Mouse (Mus musculus) right cerebral cortex, adult 18-20 months (tissue): ENCODE results near the gene Dgcr2.

Experiments used
- DNase-seq: peaks from one replicate; pipeline ENCODE4 v3.0.0; 2022; ENCODE audit warnings: mixed read lengths

Dgcr2 gene

GRCm38 (mm10) chr16:17898462-17898861 lies at the start of gene Dgcr2, which contains the start of gene Tssk2:
Dgcr2 (minus strand) TSS chr16:17898562.
Tssk2 (plus strand) TSS chr16:17898637.
- DNase-seq = no peak

GRCm38 (mm10) chr16:17945081-17945831 lies 46.9 kb upstream of the Dgcr2 start:
- DNase-seq = no peak

- DNase-seq = no peak
These were observed 45.1 kb upstream of the Dgcr2 start for GRCm38 (mm10) chr16:17943466-17943865.

GRCm38 (mm10) chr16:17939255-17939751 lies 40.9 kb upstream of the Dgcr2 start:
- DNase-seq = no peak

GRCm38 (mm10) chr16:17938821-17939220 lies 40.5 kb upstream of the Dgcr2 start:
- DNase-seq = peak; percentile 53

GRCm38 (mm10) chr16:17938187-17938586 lies 39.8 kb upstream of the Dgcr2 start:
- DNase-seq = no peak

GRCm38 (mm10) chr16:17936776-17937175 lies 38.4 kb upstream of the Dgcr2 start:
- DNase-seq = no peak

- no peak for DNase-seq
These were observed 36.1 kb upstream of the Dgcr2 start for GRCm38 (mm10) chr16:17934445-17934910.

GRCm38 (mm10) chr16:17933594-17934444 lies 35.5 kb upstream of the Dgcr2 start:
- no peak for DNase-seq

GRCm38 (mm10) chr16:17931906-17932460 lies 33.6 kb upstream of the Dgcr2 start:
- no peak for DNase-seq

- DNase-seq = no peak
These were observed 31.3 kb upstream of the Dgcr2 start for GRCm38 (mm10) chr16:17929631-17930030.

GRCm38 (mm10) chr16:17929211-17929610 lies 30.8 kb upstream of the Dgcr2 start:
- no peak for DNase-seq

GRCm38 (mm10) chr16:17928627-17929104 lies 30.3 kb upstream of the Dgcr2 start:
- peak; percentile 46 for DNase-seq

GRCm38 (mm10) chr16:17928087-17928580 lies 29.8 kb upstream of the Dgcr2 start, which contains the start of gene Slc25a1:
Slc25a1 (minus strand) TSS chr16:17928219.
- peak; percentile 88 for DNase-seq

GRCm38 (mm10) chr16:17927351-17928082 lies 29.2 kb upstream of the Dgcr2 start:
- DNase-seq = peak; percentile 26

- peak; percentile 18 for DNase-seq
These were observed 23.8 kb upstream of the Dgcr2 start for GRCm38 (mm10) chr16:17922163-17922538.

- DNase-seq = peak; percentile 96
These were observed 23.2 kb upstream of the Dgcr2 start for GRCm38 (mm10) chr16:17921325-17922162.

- DNase-seq = no peak
These were observed 22.2 kb upstream of the Dgcr2 start for GRCm38 (mm10) chr16:17920586-17920985.

- DNase-seq = peak; percentile 13
These were observed 16.2 kb upstream of the Dgcr2 start, which contains the start of gene Gsc2 for GRCm38 (mm10) chr16:17914307-17915249. Gsc2 (minus strand) TSS chr16:17915059.
